Mouse (Mus musculus) large intestine, adult 2 months (tissue): ENCODE measurements around the gene Lbx1. TPM values are rescaled to one million over a fixed set of nuclear protein-coding genes. Genes with fewer than 3 reads are reported as not detected.

Experiments
- DNase-seq: peaks from one replicate; pipeline ENCODE4 v3.0.0-alpha.2; 2012; ENCODE audit warnings: low read depth, low spot score
- WGBS: fragments of 180-500 bp; shearing (Covaris S2); methylation state at CpG from one replicate; pipeline ENCODE4 v1.1.7; 2018; 5-methylcytosine and 5-hydroxymethylcytosine counted together
- polyA plus RNA-seq: library from polyadenylated mRNA; depleted of rRNA; stranded (reverse); fragments of >200 nt; gene quantifications from 2 replicates; pipeline ENCODE4 v1.2.3, GENCODE M21; 2012; rRNA removed

Gene Lbx1
- not detected in 2 replicates for polyA plus RNA-seq

GRCm38 (mm10) chr19:45235766-45236362 is at the start of gene Lbx1:
Gene Lbx1, minus strand, starts transcription at chr19:45235812.
- DNase-seq, result no peak
- 2% methylated on average over 30 of the region's 30 CpGs for WGBS

- WGBS, result 10% methylated on average over 10 of the region's 10 CpGs
- peak; percentile 6 for DNase-seq
These were observed 47.7 kb upstream of the Lbx1 start for GRCm38 (mm10) chr19:45283302-45283701.

GRCm38 (mm10) chr19:45276196-45276595 is 40.6 kb upstream of the Lbx1 start:
- WGBS, result 65% methylated on average over 4 of the region's 4 CpGs

GRCm38 (mm10) chr19:45271986-45272385 is 36.4 kb upstream of the Lbx1 start:
- 39% methylated on average over 10 of the region's 10 CpGs for WGBS
- no peak for DNase-seq

More at GRCm38 (mm10) chr19:45276196-45276595, 40.6 kb upstream of the Lbx1 start:
- DNase-seq, result no peak

GRCm38 (mm10) chr19:45262995-45263394 is 27.4 kb upstream of the Lbx1 start:
- WGBS, result 66% methylated on average over 10 of the region's 10 CpGs
- DNase-seq, result no peak

GRCm38 (mm10) chr19:45257414-45258326 is 22.1 kb upstream of the Lbx1 start:
- no peak for DNase-seq
- 55% methylated on average over 15 of the region's 15 CpGs for WGBS

GRCm38 (mm10) chr19:45254806-45255205 is 19.2 kb upstream of the Lbx1 start:
- WGBS, result 82% methylated on average over 7 of the region's 7 CpGs
- DNase-seq, result no peak

GRCm38 (mm10) chr19:45252436-45252835 is 16.8 kb upstream of the Lbx1 start:
- no peak for DNase-seq
- WGBS, result 48% methylated on average over 3 of the region's 3 CpGs

- WGBS, result 76% methylated on average over 19 of the region's 19 CpGs
These were observed 13.1 kb upstream of the Lbx1 start for GRCm38 (mm10) chr19:45248691-45249090.

GRCm38 (mm10) chr19:45243918-45244700 is 8.5 kb upstream of the Lbx1 start:
- DNase-seq, result no peak
- 6% methylated on average over 29 of the region's 29 CpGs for WGBS

More at GRCm38 (mm10) chr19:45248691-45249090, 13.1 kb upstream of the Lbx1 start:
- no peak for DNase-seq

GRCm38 (mm10) chr19:45243264-45243602 is 7.6 kb upstream of the Lbx1 start:
- DNase-seq, result no peak
- WGBS, result 5% methylated on average over 5 of the region's 5 CpGs

GRCm38 (mm10) chr19:45242348-45243263 is 7.0 kb upstream of the Lbx1 start:
- 5% methylated on average over 23 of the region's 23 CpGs for WGBS
- no peak for DNase-seq

GRCm38 (mm10) chr19:45242017-45242347 is 6.4 kb upstream of the Lbx1 start:
- WGBS, result 10% methylated on average over 4 of the region's 4 CpGs
- no peak for DNase-seq

- DNase-seq, result no peak
- 20% methylated on average over 2 of the region's 2 CpGs for WGBS
These were observed 4.4 kb upstream of the Lbx1 start for GRCm38 (mm10) chr19:45240026-45240425.

- DNase-seq, result no peak
- 18% methylated on average over 1 of the region's 1 CpGs for WGBS
These were observed 3.6 kb upstream of the Lbx1 start for GRCm38 (mm10) chr19:45239191-45239590.

- WGBS, result 13% methylated on average over 3 of the region's 3 CpGs
- no peak for DNase-seq
These were observed 2.1 kb upstream of the Lbx1 start for GRCm38 (mm10) chr19:45237665-45238209.

- no peak for DNase-seq
- 9% methylated on average over 8 of the region's 8 CpGs for WGBS
These were observed 1.5 kb upstream of the Lbx1 start for GRCm38 (mm10) chr19:45237099-45237498.

GRCm38 (mm10) chr19:45236363-45236942 is 841 bp upstream of the Lbx1 start:
- 2% methylated on average over 39 of the region's 39 CpGs for WGBS
- DNase-seq, result no peak

GRCm38 (mm10) chr19:45235331-45235741 is 276 bp downstream of the Lbx1 start:
- WGBS, result 2% methylated on average over 52 of the region's 53 CpGs
- no peak for DNase-seq
